Mouse (Mus musculus): ENCODE measurements around the gene Mpl. TPM values are rescaled to one million over a fixed set of nuclear protein-coding genes. Genes with fewer than 3 reads are reported as not detected.
A peak's percentile ranks its signal among the peaks of the same experiment; 100 is the strongest.

The Mpl gene
- total RNA-seq, 2 experiments from 2014 or later, result 0.34 TPM; not detected in 1

DNA sequence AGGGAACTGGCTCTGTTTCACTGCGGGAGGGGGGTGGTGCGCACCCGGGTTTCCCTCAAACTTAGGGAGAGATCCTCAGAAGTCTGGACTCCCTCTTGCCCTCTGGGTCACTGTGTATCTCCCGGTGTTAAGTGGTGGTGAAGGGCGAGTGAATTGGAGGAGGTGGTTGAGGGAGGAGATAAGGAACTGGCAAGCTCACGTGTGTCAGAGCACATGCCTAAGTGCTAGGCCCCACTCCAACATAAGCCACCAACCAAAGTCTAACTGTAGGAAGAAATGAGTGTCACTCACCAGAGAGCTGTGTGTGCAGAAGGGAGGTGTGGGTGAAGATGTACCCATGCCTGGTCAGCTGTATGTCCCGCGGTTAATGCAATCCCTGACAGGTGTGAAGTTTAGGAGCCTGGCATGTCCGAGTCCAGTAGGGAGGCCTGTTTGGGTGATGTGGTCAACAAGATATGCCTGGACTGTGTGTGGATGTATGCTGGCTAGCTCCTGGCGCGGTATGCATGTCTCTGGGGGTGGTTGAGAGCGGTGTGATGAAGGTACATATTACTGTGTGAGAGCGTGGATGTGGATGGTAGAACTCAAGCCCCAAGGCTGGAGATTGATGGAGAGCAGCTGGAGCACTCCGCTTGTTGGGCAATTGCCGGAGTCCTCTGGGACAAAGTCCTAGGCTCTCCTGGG lies 28.6 kb downstream of the Mpl start:
- no peak for DNase-seq (ENCODE audit: extremely low spot score in 1 of 2, low spot score in 1 of 2)

DNA sequence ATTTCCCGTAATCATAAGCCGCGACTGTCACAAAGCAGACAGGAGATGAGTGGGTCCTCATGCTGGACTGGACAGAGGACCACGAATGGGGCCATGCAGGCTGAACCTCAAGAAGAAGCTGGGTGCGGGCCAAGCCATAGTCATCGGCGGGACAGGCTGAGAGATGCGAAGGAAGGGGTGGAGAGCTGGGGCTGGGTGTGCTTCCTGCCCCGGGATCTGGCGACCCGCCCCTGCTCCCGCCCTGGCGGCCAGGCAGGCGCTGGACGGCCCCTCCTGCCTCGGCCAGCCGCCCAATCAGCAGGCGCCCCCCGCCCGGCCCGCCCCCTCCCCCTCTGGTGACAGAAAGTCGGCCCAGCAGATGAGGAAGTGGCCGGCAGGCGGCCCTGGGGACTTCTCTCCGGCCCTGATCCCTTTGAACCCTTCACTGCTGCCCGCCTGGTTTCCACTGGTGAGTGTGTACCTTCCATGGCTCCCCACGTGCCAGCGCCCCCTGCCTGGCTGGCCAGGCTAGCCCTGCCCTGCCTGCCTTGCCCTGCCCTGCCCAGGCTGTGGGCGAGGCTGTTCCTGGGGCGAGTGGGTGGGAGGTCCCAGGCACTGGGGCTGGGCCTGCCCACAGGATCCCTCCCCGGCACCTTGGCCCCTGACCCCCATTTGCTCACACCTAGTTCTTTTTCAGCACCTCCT lies 29.4 kb downstream of the Mpl start, which contains the start of gene Elovl1:
Gene Elovl1 (plus strand): TSS at position 326 of the 684 bp plus-strand sequence.
- DNase-seq (ENCODE audit: extremely low spot score in 1 of 2, low spot score in 1 of 2), result peak; percentile 45 to 54

DNA sequence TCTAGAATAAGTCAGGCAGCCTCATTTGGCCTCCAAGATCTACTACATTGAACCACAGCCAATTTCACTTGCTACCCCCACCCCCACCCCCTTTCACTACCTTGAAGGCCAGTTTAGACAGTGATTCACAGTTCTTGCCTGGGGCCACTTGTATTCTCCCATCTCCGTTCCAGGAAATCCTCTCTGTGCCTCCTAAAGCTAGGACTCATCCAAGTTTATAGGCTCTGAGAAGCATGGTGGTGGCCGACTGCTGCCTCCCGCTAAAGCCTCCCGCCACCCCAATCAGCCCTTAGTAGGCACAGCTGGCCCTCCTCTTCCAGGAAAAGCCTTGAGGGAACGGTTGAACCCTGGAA lies 29.9 kb downstream of the Mpl start:
- no peak for DNase-seq (ENCODE audit: extremely low spot score in 1 of 2, low spot score in 1 of 2)

DNA sequence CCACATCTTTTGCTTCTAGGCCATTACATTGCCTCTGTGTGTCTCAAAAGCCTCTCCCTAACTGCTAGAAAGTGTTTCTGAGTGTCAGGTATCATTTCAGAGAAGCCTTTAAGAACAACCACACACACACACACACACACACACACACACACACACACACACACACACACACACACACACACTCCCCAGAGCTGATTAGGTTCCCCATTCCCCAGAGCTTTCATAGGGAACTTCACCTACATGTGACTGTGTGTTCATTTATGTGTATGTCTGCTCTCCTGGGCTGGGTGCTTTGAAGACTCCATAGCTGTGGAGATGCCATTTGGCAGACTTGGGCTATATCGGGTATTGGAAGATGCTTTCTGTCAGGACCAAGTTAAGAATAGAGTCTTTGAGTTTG lies 31.9 kb downstream of the Mpl start:
- DNase-seq (ENCODE audit: extremely low spot score in 1 of 2, low spot score in 1 of 2), result no peak

DNA sequence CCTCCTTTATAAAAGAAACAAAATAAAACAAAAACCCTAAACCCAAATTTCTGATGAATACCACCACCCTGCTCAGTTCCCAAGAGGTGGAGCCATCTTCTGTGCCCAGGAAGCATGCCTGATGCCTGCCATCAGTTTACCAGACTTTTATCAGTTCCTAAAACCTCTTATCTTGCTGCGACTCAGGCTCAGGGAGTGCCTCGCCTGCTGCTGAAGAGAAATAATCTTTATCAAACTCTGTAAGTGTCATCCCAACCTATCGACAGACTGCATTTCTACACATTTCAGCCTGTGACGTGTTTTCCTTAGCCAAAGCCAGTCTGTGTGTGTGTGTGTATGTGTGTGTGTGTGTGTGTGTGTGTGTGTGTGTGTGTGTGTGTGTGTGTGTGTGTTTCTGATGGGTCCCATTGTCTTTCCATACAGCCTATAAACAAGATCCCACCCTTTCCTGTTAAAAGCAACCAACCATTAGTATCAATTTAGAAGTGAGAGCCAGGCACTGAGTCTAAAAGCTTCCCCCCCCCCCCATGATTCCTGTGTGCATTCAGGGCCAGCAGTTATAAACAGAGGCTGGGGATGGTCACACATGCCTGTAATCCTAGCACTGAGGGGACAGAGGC lies 32.7 kb downstream of the Mpl start:
- no peak for DNase-seq (ENCODE audit: extremely low spot score in 1 of 2, low spot score in 1 of 2)

DNA sequence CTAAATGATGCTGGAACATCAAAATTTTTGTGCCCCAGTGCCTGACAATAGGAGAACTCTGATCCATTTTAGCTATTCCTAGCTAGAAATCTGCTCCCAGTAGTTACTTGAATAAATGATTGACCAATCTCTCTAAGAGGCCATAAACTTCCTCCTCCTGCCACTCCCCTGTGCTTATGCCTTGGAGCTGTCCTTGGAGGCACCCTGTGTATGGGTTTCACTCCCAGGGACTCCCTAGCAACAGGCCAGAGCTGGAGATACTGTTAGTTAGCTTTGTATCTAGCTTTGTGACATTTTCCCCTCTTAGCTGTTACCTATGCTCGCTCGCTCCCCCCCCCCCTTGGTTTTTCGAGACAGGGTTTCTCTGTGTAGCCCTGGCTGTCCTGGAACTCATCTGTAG lies 35.9 kb downstream of the Mpl start:
- no peak for DNase-seq (ENCODE audit: extremely low spot score in 1 of 2, low spot score in 1 of 2)

DNA sequence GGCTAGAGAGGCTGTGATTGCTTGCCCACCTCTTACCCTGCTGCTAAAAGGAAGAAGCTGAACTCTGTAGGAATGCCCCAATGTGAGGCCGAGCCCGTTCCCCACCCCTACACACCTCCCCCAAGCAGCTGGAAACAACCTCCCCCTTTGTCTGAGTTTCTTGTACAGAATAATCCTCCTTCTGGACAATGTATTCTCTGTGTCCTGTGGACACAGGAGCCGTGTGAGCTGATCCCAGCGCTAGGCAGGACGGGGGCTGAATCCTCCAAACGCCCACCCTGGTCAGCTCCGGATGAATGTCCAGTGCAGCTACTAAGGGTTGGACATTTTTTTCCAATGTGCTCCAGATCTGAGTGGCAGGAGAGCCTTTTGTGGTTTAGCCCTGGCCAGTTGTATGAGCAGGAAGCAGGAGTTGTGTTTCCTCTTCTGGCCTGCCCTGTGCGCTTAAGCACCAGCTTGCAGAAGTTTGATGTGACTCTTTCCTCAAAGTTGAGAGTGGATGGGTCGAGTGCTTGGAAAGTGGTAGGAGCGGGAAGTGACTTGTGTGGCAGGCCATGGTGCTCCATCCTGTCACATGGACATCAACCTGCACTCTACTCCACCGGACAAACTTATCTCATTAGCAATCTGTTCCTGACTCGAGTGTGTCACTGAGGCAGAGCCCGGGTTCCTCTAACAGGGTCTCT lies 40.1 kb downstream of the Mpl start:
- DNase-seq (ENCODE audit: extremely low spot score in 1 of 2, low spot score in 1 of 2), result no peak

DNA sequence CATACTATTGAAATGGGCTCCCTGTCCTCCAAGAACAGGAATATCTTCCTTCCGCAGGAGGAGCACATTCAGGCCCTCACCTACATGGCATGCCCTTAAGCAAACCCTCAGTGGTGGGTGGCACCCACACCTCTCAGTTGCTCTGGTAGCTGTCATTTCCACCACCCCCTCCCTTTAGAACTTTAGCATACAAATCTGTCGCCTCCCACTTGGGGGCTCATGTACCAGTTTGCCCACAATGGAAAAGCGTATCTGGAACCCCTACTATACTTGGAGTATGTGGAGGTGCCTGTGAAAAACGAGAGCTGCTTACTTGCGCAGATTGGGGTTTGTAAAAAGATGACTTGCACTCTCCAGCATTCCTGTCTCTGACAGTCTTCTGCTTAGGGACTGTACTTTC lies 41.0 kb downstream of the Mpl start:
- no peak for DNase-seq (ENCODE audit: extremely low spot score in 1 of 2, low spot score in 1 of 2)

DNA sequence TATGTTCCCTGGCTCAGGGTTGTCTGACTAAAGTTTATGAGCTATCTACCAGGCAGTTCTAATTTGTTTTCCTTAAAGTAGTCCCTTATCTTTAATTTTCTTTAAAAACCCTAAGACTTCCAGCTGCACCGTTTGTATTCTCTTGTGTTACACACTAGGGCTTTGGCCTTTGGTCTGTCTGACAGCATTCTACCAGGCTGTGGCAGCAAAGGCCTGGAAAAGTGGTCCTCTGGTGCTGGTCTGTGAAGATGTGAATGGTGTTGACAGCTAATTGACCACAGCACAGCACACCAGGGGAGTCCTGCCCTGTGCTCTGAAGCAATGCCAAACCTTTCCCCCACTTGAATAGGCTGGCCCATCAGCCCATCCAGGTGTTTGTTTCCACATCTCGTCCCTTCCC lies 41.5 kb downstream of the Mpl start:
- no peak for DNase-seq (ENCODE audit: extremely low spot score in 1 of 2, low spot score in 1 of 2)

DNA sequence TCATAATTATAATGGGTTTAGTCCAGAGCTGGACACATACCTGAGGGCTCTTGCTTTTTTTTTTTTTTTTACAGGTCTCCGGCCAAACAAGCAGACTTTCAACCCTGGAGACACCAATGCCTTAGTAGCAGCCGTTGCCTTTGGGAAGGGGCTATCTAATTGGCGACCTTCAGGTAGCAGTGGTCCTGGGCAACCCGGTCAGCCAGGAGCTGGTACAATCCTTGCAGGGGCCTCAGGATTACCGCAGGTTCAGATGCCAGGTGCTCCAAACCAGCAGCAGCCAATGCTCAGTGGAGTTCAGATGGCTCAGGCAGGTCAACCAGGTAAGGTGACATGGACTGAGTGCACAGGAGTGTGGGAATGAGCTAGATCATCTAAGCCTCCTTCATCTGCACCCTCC lies 43.8 kb downstream of the Mpl start:
- no peak for DNase-seq (ENCODE audit: extremely low spot score in 1 of 2, low spot score in 1 of 2)

DNA sequence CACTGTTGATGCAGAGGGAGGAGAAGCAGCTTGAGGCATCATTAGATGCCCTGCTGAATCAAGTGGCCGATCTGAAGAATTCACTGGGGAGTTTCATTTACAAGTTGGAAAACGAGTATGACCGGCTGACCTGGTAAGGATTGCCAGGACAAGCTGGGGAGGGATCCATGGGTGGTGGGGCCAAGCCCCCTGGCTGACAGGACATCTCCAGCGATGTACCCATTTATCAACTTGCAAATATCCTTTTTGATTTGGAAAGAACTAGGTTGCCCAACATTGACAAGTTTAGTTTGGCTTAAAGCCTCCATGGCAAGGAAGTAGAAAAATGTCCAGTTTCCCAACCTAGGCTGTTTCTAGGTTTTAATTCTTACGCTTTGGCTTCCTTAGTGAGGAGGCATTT lies 46.4 kb downstream of the Mpl start:
- DNase-seq (ENCODE audit: extremely low spot score in 1 of 2, low spot score in 1 of 2), result no peak

DNA sequence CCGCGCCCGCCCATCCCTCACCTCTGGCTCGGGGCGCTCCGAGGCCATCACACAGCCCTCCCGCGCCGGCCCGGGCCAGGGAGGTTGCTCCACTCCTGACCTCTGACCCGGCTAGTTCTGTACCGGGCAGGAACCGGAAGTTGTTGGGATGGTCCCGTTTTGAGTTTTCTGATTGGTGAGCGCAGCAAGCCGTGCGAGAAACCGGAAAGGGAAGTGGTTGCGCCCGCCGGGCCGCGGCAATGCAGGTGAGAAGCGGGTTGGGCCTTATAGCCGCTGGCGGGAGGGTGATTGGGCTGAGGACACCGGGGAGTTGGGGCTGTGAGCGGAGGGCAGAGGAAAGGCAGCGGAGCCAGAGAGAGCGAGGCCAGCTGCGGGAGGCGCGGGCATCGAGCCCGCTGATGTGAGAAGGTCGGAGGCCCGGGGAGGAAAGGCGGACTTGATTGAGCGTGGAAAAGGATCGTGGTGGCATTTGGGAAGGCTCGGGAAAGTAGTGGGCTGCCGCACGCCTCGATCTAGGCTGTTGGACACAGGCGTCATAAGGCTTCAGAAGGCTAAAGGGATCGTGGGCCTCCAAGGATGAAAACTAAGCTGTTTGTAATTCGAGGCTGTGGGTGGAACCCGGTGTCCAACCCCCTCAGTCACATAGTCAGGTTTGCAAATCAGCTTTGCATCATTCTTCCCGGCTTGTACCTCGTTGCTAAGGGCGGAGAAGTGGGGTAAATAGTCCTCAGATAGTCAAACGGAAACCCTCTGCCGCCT lies 48.0 kb downstream of the Mpl start, which contains the start of the genes Szt2 and Med8:
Gene Szt2 (minus strand): TSS at position 132 of the 759 bp plus-strand sequence.
Gene Med8 (plus strand): TSS at position 196 of the 759 bp plus-strand sequence.
- DNase-seq (ENCODE audit: extremely low spot score in 1 of 2, low spot score in 1 of 2), result peak; percentile 74 to 82

DNA sequence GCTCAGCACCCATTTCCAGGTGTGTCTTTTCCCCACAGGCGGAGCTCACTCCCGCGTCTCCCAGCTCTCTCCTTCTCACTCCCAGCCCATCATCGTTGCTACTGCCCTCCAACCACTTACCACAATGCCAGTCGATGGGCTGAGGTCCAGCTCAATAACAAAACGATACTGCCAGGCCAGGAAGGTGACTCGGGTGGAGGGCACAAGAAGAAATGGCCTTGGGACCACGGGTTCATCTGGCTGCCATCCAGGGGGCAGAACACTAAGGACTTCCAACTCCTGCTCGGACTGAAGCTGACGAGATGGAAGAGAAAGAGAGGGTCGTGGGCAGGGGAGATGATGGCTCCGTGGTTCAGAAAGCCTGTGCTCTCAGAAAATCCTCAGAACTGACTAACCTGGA lies 54.6 kb downstream of the Mpl start:
- DNase-seq (ENCODE audit: extremely low spot score in 1 of 2, low spot score in 1 of 2), result no peak

DNA sequence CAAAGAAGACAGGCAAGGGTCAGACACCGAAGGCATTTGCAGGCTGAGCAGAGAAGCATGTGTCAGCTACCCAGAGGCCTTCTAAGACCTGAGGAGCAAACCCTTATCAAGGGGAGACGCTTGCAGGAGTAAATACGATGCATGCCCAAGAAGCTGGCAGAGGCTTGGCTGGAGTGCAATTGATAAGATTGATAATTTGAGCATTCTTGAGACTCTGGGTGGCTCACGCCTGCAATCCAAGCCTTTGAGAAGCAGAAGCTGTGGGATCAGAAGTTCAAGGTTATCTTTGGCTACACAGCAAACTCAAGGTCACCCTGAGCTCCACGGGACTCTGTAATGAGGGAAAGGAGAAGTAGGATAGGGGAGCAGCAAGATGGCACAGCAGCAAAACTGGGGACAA lies 55.4 kb downstream of the Mpl start:
- DNase-seq (ENCODE audit: extremely low spot score in 1 of 2, low spot score in 1 of 2), result no peak

DNA sequence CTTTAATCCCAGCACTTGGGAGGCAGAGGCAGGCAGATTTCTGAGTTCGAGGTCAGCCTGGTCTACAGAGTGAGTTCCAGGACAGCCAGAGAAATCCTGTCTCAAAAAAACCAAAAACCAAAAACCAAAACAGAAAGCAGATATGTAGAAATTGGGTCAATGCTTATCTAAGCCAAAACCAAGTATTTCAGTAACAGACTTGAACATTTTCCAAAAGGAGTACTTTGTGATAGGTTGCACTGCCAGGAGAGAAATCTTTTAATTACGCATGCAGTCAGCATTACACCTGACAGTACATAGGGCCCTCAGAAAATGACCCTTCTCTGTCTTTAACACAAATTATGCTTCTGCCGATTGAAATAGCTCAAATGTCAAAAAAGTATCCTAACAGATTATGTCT lies 55.9 kb downstream of the Mpl start:
- DNase-seq (ENCODE audit: extremely low spot score in 1 of 2, low spot score in 1 of 2), result no peak

DNA sequence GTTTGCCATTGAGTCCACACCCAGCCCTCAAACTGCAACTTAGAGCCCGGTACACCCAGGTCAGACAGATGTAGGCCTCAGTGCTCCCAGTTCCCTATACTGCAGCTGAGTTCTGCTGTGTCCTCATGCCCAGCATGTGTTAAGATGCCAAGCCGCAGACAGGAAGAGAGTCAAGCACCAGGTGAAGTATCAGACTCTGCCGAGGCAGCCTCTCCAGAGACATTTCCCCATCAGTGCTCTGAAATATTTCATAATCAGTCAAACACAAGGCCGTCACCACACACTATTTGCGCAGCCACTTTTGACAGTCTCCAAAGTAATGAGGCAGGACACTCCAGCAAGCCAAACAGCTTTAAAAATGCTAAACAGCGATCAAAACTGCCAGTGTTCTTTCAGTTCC lies 58.9 kb downstream of the Mpl start:
- no peak for DNase-seq (ENCODE audit: extremely low spot score in 1 of 2, low spot score in 1 of 2)

DNA sequence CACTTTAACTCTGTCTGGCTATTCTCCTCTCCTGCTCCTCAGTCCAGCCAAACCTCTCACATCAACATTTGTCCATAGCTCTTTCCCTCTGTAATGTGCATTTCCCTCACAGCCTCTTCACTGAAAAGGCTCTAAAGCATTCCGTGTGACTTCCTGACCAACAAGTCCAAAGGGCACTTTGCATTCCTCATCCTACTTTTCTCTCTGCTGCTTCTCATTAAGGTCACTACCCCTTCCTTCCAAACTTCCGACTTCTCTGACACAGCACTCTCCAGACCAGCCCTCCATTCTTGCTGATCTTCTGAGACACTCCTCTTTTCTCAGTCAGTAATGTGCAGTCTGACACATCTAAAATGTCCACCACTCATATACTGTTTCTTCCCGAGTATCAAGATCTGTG lies 60.9 kb downstream of the Mpl start:
- no peak for DNase-seq (ENCODE audit: extremely low spot score in 1 of 2, low spot score in 1 of 2)

DNA sequence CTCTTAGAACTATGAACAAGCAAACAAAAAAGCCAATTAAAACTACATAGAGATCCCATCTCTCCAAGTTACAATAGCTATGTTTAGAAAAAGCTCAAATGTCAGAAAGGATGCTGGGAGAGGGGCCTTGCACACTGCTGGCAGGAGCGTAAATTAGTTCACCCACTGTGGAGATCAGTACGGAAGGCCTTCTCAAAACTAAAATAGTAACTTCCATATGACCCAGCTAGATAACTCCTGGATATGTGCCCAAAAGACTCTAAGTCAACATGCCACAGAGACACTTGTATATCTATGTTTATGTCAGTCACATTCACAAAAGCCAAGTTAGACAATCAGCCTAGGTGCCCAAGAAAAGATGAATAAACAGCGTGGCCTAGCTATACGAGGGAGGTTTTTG lies 62.0 kb downstream of the Mpl start:
- DNase-seq (ENCODE audit: extremely low spot score in 1 of 2, low spot score in 1 of 2), result no peak

DNA sequence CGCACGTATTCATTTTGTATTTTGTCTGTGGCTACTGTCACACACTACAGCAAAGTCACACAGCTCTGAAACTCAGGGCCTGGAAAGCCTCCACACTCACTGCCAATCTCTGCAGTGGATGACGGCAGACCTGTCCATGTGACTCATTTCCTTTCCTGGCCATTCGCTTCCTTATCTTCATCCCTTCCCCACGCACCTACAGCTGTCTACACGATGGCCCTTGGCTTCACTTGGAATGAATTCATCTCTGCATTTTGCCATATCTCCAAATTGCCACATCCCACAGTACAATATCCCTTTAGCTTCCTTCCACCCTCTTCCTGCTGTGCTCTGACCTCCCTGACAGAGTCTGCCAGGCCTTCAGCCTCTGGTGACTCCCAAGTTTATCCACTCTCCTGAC lies 62.8 kb downstream of the Mpl start:
- no peak for DNase-seq (ENCODE audit: extremely low spot score in 1 of 2, low spot score in 1 of 2)
